Mouse (Mus musculus) lung, adult 10 weeks (tissue): ENCODE measurements around the gene Nlrp4c. TPM values are rescaled to one million over a fixed set of nuclear protein-coding genes. Genes with fewer than 3 reads are reported as not detected.

ENCODE experiments used
- polyA plus RNA-seq: library from polyadenylated mRNA; stranded (reverse); fragments of 350-450 nt; fragmentation: Illumina TruSeq; extraction: RNeasy Lipid Tissue Mini Kit (QIAGEN cat#74804); gene quantifications from one replicate; pipeline ENCODE4 v1.2.3, GENCODE M21; 2014; ENCODE audit warnings: low read depth, low replicate concordance; ENCODE audit not compliant: insufficient read depth

Gene Nlrp4c
- polyA plus RNA-seq: not detected

GRCm38 (mm10) chr7:6044861-6045260, at the start of gene Nlrp4c:
TSS of gene Nlrp4c (plus strand) at chr7:6045161.

GRCm38 (mm10) chr7:6010910-6011309, 34.1 kb upstream of the Nlrp4c start, which contains the start of gene Vmn1r65:
TSS of gene Vmn1r65 (minus strand) at chr7:6011010.

Other genes with a start within 250 kb of the Nlrp4c start
- not detected for gene Vmn1r63, start 239.7 kb upstream of the Nlrp4c start, polyA plus RNA-seq
- gene Vmn1r64, start 160.6 kb upstream of the Nlrp4c start, polyA plus RNA-seq: not detected
- gene Vmn1r65, start 34.2 kb upstream of the Nlrp4c start, polyA plus RNA-seq: not detected
- gene Zfp787, start 110.8 kb downstream of the Nlrp4c start, polyA plus RNA-seq: 20.2 TPM
- gene Zfp444, start 127.1 kb downstream of the Nlrp4c start, polyA plus RNA-seq: 15.7 TPM
- not detected for gene Galp, start 151.9 kb downstream of the Nlrp4c start, polyA plus RNA-seq
- not detected for gene Zscan5b, start 177.1 kb downstream of the Nlrp4c start, polyA plus RNA-seq
- gene Epp13, start 207.5 kb downstream of the Nlrp4c start, polyA plus RNA-seq: not detected
- 2.2 TPM for gene Zfp667, start 241.4 kb downstream of the Nlrp4c start, polyA plus RNA-seq